Mouse (Mus musculus): ENCODE measurements around the gene Mical2. TPM values are rescaled to one million over a fixed set of nuclear protein-coding genes. Genes with fewer than 3 reads are reported as not detected.

The Mical2 gene
- total and polyA plus RNA-seq, 3 experiments: not detected

GRCm38 (mm10) chr7:112215871-112216270 lies 9.8 kb upstream of the Mical2 start:
- no peak for TF ChIP-seq GATA1 (IDR thresholded peaks at IDR 0.05; ENCODE audit: low read depth, low read length)
- no peak for TF ChIP-seq RAD21 (IDR thresholded peaks at IDR 0.05; ENCODE audit: low read depth, low read length)
- no peak for TF ChIP-seq BHLHE40 (IDR thresholded peaks at IDR 0.05; ENCODE audit: borderline replicate concordance, low read depth, low read length)
- TF ChIP-seq USF2 (IDR thresholded peaks at IDR 0.05; ENCODE audit: borderline replicate concordance in 1 of 2, insufficient read depth in 1 of 2, low read depth in 1 of 2, low read length in 2 of 2): no peak
- TF ChIP-seq SMC3 (IDR thresholded peaks at IDR 0.05; ENCODE audit: low read depth, low read length): no peak
- no peak for TF ChIP-seq MYB (IDR thresholded peaks at IDR 0.05; ENCODE audit: low read depth, low read length)
- TF ChIP-seq RCOR1 (IDR thresholded peaks at IDR 0.05; ENCODE audit: low read depth, low read length): no peak
- no peak for TF ChIP-seq MXI1 (IDR thresholded peaks at IDR 0.05; ENCODE audit: low read depth, low read length)
- no peak for TF ChIP-seq SIN3A (IDR thresholded peaks at IDR 0.05; ENCODE audit: low read length)
- no peak for TF ChIP-seq CHD2 (IDR thresholded peaks at IDR 0.05; ENCODE audit: low read length)
- TF ChIP-seq MEF2A (IDR thresholded peaks at IDR 0.05; ENCODE audit: extremely low read depth, insufficient replicate concordance, low read depth, low read length, poor library complexity, severe bottlenecking): no peak
- no peak for TF ChIP-seq TAL1 (IDR thresholded peaks at IDR 0.05; ENCODE audit: low read length)
- TF ChIP-seq GABPA (IDR thresholded peaks at IDR 0.05; ENCODE audit: low read depth, low read length): no peak
- no peak for TF ChIP-seq TCF12 (IDR thresholded peaks at IDR 0.05; ENCODE audit: low read depth, low read length)
- no peak for TF ChIP-seq E2F4 (IDR thresholded peaks at IDR 0.05; ENCODE audit: borderline replicate concordance, low read depth, low read length)
- no peak for TF ChIP-seq ZC3H11A (IDR thresholded peaks at IDR 0.05; ENCODE audit: low read depth, low read length)
- TF ChIP-seq NRF1 (IDR thresholded peaks at IDR 0.05; ENCODE audit: insufficient read depth, low read depth, low read length, poor library complexity, severe bottlenecking): no peak
- no peak for TF ChIP-seq POLR2AphosphoS5 (IDR thresholded peaks at IDR 0.05; ENCODE audit: borderline replicate concordance, low read depth, low read length)
- no peak for TF ChIP-seq HCFC1 (IDR thresholded peaks at IDR 0.05; ENCODE audit: low read depth, low read length)
- no peak for TF ChIP-seq POLR2AphosphoS2 (IDR thresholded peaks at IDR 0.05; ENCODE audit: low read length)
- Histone ChIP-seq H3K79me2 (ENCODE audit: control insufficient read depth, insufficient read depth, low read length, poor library complexity) (no peaks in the 10 kb centered on the region), H3K36me3 (ENCODE audit: control insufficient read depth in 1 of 2, insufficient read depth in 2 of 2, low read length in 2 of 2) (no peaks in the 10 kb centered on the region), H3K9me3 (replicated peaks; ENCODE audit: insufficient read depth, low read length) (no peaks in the 10 kb centered on the region), H3K4me3 (ENCODE audit: control insufficient read depth in 1 of 2, insufficient read depth in 1 of 2, low read depth in 2 of 2, low read length in 2 of 2) (no peak overlapping the region), H3K9ac (ENCODE audit: control insufficient read depth, low read depth, low read length, poor library complexity, severe bottlenecking) (no peak overlapping the region), H3K27ac (ENCODE audit: control insufficient read depth, low read depth, low read length) (no peak overlapping the region), H3K4me1 (ENCODE audit: control insufficient read depth in 1 of 2, insufficient read depth in 2 of 2, low read length in 2 of 2) (no peaks in the 10 kb centered on the region), H3K27me3 (ENCODE audit: control insufficient read depth in 1 of 2, insufficient read depth in 2 of 2, low read length in 2 of 2) (no peaks in the 10 kb centered on the region)
- DNase-seq (ENCODE audit: low read depth, low spot score): no peak

DNA sequence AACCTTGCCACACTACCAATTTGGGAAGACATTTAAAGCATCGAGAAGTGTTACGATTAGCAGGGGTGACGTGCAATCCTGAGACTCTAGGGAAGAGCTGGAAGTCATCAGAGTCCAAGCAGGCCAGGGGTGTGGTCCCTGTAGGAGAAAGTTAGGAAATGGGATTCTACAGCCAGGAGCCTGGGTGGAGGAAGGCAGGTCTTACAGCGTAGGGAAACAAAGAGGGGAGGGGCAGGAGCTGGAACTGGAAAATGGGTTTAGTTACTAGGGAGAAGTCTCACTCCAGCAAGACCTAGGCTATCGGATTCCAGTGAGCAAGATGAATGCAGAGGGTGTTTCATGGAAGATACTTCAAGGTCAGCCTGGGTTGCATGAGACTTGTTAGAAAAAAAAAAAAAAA lies 8.9 kb upstream of the Mical2 start:
- Histone ChIP-seq H3K27me3 (ENCODE audit: control insufficient read depth in 1 of 2, insufficient read depth in 2 of 2, low read length in 2 of 2) (no peaks in the 10 kb centered on the region), H3K4me3 (ENCODE audit: control insufficient read depth in 1 of 2, insufficient read depth in 1 of 2, low read depth in 2 of 2, low read length in 2 of 2) (no peak overlapping the region), H3K9me3 (replicated peaks; ENCODE audit: insufficient read depth, low read length) (no peaks in the 10 kb centered on the region), H3K4me1 (ENCODE audit: control insufficient read depth in 1 of 2, insufficient read depth in 2 of 2, low read length in 2 of 2) (no peaks in the 10 kb centered on the region), H3K27ac (ENCODE audit: control insufficient read depth, low read depth, low read length) (no peak overlapping the region), H3K79me2 (ENCODE audit: control insufficient read depth, insufficient read depth, low read length, poor library complexity) (no peaks in the 10 kb centered on the region), H3K36me3 (ENCODE audit: control insufficient read depth in 1 of 2, insufficient read depth in 2 of 2, low read length in 2 of 2) (no peaks in the 10 kb centered on the region), H3K9ac (ENCODE audit: control insufficient read depth, low read depth, low read length, poor library complexity, severe bottlenecking) (no peak overlapping the region)
- TF ChIP-seq USF2 (IDR thresholded peaks at IDR 0.05; ENCODE audit: borderline replicate concordance in 1 of 2, insufficient read depth in 1 of 2, low read depth in 1 of 2, low read length in 2 of 2): no peak
- TF ChIP-seq ZNF384 (IDR thresholded peaks at IDR 0.05; ENCODE audit: low read depth, low read length): no peak
- no peak for TF ChIP-seq POLR2AphosphoS5 (IDR thresholded peaks at IDR 0.05; ENCODE audit: borderline replicate concordance, low read depth, low read length)
- TF ChIP-seq E2F4 (IDR thresholded peaks at IDR 0.05; ENCODE audit: borderline replicate concordance, low read depth, low read length): no peak
- TF ChIP-seq MEF2A (IDR thresholded peaks at IDR 0.05; ENCODE audit: extremely low read depth, insufficient replicate concordance, low read depth, low read length, poor library complexity, severe bottlenecking): no peak
- TF ChIP-seq TAL1 (IDR thresholded peaks at IDR 0.05; ENCODE audit: low read length): no peak
- TF ChIP-seq JUND (IDR thresholded peaks at IDR 0.05; ENCODE audit: low read depth, low read length): no peak
- no peak for TF ChIP-seq NELFE (IDR thresholded peaks at IDR 0.05; ENCODE audit: low read depth, low read length)
- no peak for TF ChIP-seq SIN3A (IDR thresholded peaks at IDR 0.05; ENCODE audit: low read length)
- no peak for TF ChIP-seq ELF1 (IDR thresholded peaks at IDR 0.05; ENCODE audit: low read depth, low read length)
- TF ChIP-seq ZMIZ1 (IDR thresholded peaks at IDR 0.05; ENCODE audit: low read depth, low read length): no peak
- no peak for TF ChIP-seq POLR2A (IDR thresholded peaks at IDR 0.05; ENCODE audit: control insufficient read depth in 1 of 2, insufficient read depth in 1 of 2, low read depth in 1 of 2, low read length in 2 of 2, poor library complexity in 1 of 2)
- no peak for TF ChIP-seq CHD1 (IDR thresholded peaks at IDR 0.05; ENCODE audit: low read depth, low read length)
- no peak for TF ChIP-seq GABPA (IDR thresholded peaks at IDR 0.05; ENCODE audit: low read depth, low read length)
- no peak for TF ChIP-seq MAZ (IDR thresholded peaks at IDR 0.05; ENCODE audit: low read depth, low read length)
- TF ChIP-seq SMC3 (IDR thresholded peaks at IDR 0.05; ENCODE audit: low read depth, low read length): no peak
- no peak for TF ChIP-seq TCF12 (IDR thresholded peaks at IDR 0.05; ENCODE audit: low read depth, low read length)
- no peak for DNase-seq (ENCODE audit: low read depth, low spot score)
